Mouse (Mus musculus): ENCODE measurements around the gene Igsf21. TPM values are rescaled to one million over a fixed set of nuclear protein-coding genes. Genes with fewer than 3 reads are reported as not detected.

Gene Igsf21
- polyA plus RNA-seq, 1 experiment from 2014 or later: not detected

GRCm38 (mm10) chr4:140071047-140071446, 175.5 kb downstream of the Igsf21 start:
- 23% methylated on average over 17 of the region's 17 CpGs for WGBS (ENCODE audit: insufficient replicate concordance)
- no peak overlapping the region for H3K4me2 ChIP-seq (ENCODE audit: low read depth, low read length)
- H3K4me1 ChIP-seq (ENCODE audit: insufficient read depth): no peaks in the 10 kb centered on the region
- TF ChIP-seq EP300 (IDR thresholded peaks at IDR 0.05; ENCODE audit: low read depth): no peak
- TF ChIP-seq CTCF (IDR thresholded peaks at IDR 0.05; ENCODE audit: low read depth): no peak
- H3K4me3 ChIP-seq (ENCODE audit: low read depth, low read length): no peak overlapping the region
- peaks cover 4% of the 10 kb centered on the region; the same call in 1 of the 2 replicates for H3K9me3 ChIP-seq (ENCODE audit: low read length)
- H3K36me3 ChIP-seq (replicated peaks; ENCODE audit: insufficient read depth, low read length): no peaks in the 10 kb centered on the region
- no peak overlapping the region for H3K27ac ChIP-seq (ENCODE audit: low read depth)
- DNase-seq: no peak
- H3K9ac ChIP-seq (replicated peaks): no peak overlapping the region
- 0 out of 2 replicates have a peak, but pooled peaks cover 5% of the 10 kb centered on the region for H3K27me3 ChIP-seq (ENCODE audit: insufficient read depth, low read length)
- ATAC-seq: no peak

GRCm38 (mm10) chr4:140070331-140070652, 176.3 kb downstream of the Igsf21 start:
- no peak overlapping the region for H3K4me3 ChIP-seq (ENCODE audit: low read depth, low read length)
- ATAC-seq (no peak), DNase-seq (no peak)
- TF ChIP-seq EP300 (IDR thresholded peaks at IDR 0.05; ENCODE audit: low read depth): no peak
- no peak for TF ChIP-seq CTCF (IDR thresholded peaks at IDR 0.05; ENCODE audit: low read depth)
- H3K4me1 ChIP-seq (ENCODE audit: insufficient read depth): 0 out of 2 replicates have a peak, but pooled peaks cover 5% of the 10 kb centered on the region
- H3K27ac ChIP-seq (ENCODE audit: low read depth): no peak overlapping the region
- 0 out of 2 replicates have a peak, but pooled peaks cover 5% of the 10 kb centered on the region for H3K27me3 ChIP-seq (ENCODE audit: insufficient read depth, low read length)
- 43% methylated on average over 10 of the region's 10 CpGs for WGBS (ENCODE audit: insufficient replicate concordance)
- no peak overlapping the region for H3K9ac ChIP-seq (replicated peaks)
- H3K9me3 ChIP-seq (ENCODE audit: low read length): peaks cover 4% of the 10 kb centered on the region; the same call in 1 of the 2 replicates
- no peak overlapping the region for H3K4me2 ChIP-seq (ENCODE audit: low read depth, low read length)
- no peaks in the 10 kb centered on the region for H3K36me3 ChIP-seq (replicated peaks; ENCODE audit: insufficient read depth, low read length)

GRCm38 (mm10) chr4:140069563-140070330, 176.8 kb downstream of the Igsf21 start:
- no peaks in the 10 kb centered on the region for H3K36me3 ChIP-seq (replicated peaks; ENCODE audit: insufficient read depth, low read length)
- peaks cover 4% of the 10 kb centered on the region; the same call in 1 of the 2 replicates for H3K9me3 ChIP-seq (ENCODE audit: low read length)
- ATAC-seq: no peak
- no peak overlapping the region for H3K27ac ChIP-seq (ENCODE audit: low read depth)
- H3K4me1 ChIP-seq (ENCODE audit: insufficient read depth): 0 out of 2 replicates have a peak, but pooled peaks cover 5% of the 10 kb centered on the region
- 17% methylated on average over 13 of the region's 15 CpGs for WGBS (ENCODE audit: insufficient replicate concordance)
- H3K4me2 ChIP-seq (ENCODE audit: low read depth, low read length): no peak overlapping the region
- 0 out of 2 replicates have a peak, but pooled peaks cover 5% of the 10 kb centered on the region for H3K27me3 ChIP-seq (ENCODE audit: insufficient read depth, low read length)
- DNase-seq: no peak
- no peak overlapping the region for H3K9ac ChIP-seq (replicated peaks)
- H3K4me3 ChIP-seq (ENCODE audit: low read depth, low read length): no peak overlapping the region
- TF ChIP-seq EP300 (IDR thresholded peaks at IDR 0.05; ENCODE audit: low read depth): no peak
- TF ChIP-seq CTCF (IDR thresholded peaks at IDR 0.05; ENCODE audit: low read depth): no peak

- H3K27me3 ChIP-seq (ENCODE audit: insufficient read depth, low read length): 0 out of 2 replicates have a peak, but pooled peaks cover 5% of the 10 kb centered on the region
- no peak overlapping the region for H3K27ac ChIP-seq (ENCODE audit: low read depth)
- H3K4me1 ChIP-seq (ENCODE audit: insufficient read depth): 0 out of 2 replicates have a peak, but pooled peaks cover 5% of the 10 kb centered on the region
- H3K36me3 ChIP-seq (replicated peaks; ENCODE audit: insufficient read depth, low read length): no peaks in the 10 kb centered on the region
- DNase-seq: no peak
- ATAC-seq: no peak
- WGBS (ENCODE audit: insufficient replicate concordance): 89% methylated on average over 6 of the region's 6 CpGs
- no peak overlapping the region for H3K9ac ChIP-seq (replicated peaks)
- H3K4me2 ChIP-seq (ENCODE audit: low read depth, low read length): no peak overlapping the region
- peaks cover 4% of the 10 kb centered on the region; the same call in 1 of the 2 replicates for H3K9me3 ChIP-seq (ENCODE audit: low read length)
- TF ChIP-seq CTCF (IDR thresholded peaks at IDR 0.05; ENCODE audit: low read depth) (no peak; the same call in 1 of the 2 replicates), EP300 (IDR thresholded peaks at IDR 0.05; ENCODE audit: low read depth) (no peak)
- H3K4me3 ChIP-seq (ENCODE audit: low read depth, low read length): no peak overlapping the region
These were observed 178.1 kb downstream of the Igsf21 start for GRCm38 (mm10) chr4:140068468-140068867.

- 0 out of 2 replicates have a peak, but pooled peaks cover 3% of the 10 kb centered on the region for H3K27me3 ChIP-seq (ENCODE audit: insufficient read depth, low read length)
- no peak overlapping the region for H3K4me2 ChIP-seq (ENCODE audit: low read depth, low read length)
- H3K9ac ChIP-seq (replicated peaks): no peak overlapping the region
- no peak overlapping the region for H3K27ac ChIP-seq (ENCODE audit: low read depth)
- H3K9me3 ChIP-seq (ENCODE audit: low read length): peaks cover 4% of the 10 kb centered on the region; the same call in 1 of the 2 replicates
- ATAC-seq (peak; percentile 66), DNase-seq (peak; percentile 40)
- no peak for TF ChIP-seq CTCF (IDR thresholded peaks at IDR 0.05; ENCODE audit: low read depth)
- TF ChIP-seq EP300 (IDR thresholded peaks at IDR 0.05; ENCODE audit: low read depth): no peak
- 57% methylated on average over 12 of the region's 12 CpGs for WGBS (ENCODE audit: insufficient replicate concordance)
- H3K36me3 ChIP-seq (replicated peaks; ENCODE audit: insufficient read depth, low read length): no peaks in the 10 kb centered on the region
- no peak overlapping the region for H3K4me3 ChIP-seq (ENCODE audit: low read depth, low read length)
- H3K4me1 ChIP-seq (ENCODE audit: insufficient read depth): 0 out of 2 replicates have a peak, but pooled peaks cover 5% of the 10 kb centered on the region
These were observed 180.6 kb downstream of the Igsf21 start for GRCm38 (mm10) chr4:140066011-140066410.

- 0 out of 2 replicates have a peak, but pooled peaks cover 5% of the 10 kb centered on the region for H3K4me1 ChIP-seq (ENCODE audit: insufficient read depth)
These were observed 183.4 kb downstream of the Igsf21 start for GRCm38 (mm10) chr4:140063153-140063671.

More at GRCm38 (mm10) chr4:140063153-140063671, 183.4 kb downstream of the Igsf21 start:
- no peak for TF ChIP-seq EP300 (IDR thresholded peaks at IDR 0.05; ENCODE audit: low read depth)
- no peak for TF ChIP-seq CTCF (IDR thresholded peaks at IDR 0.05; ENCODE audit: low read depth)
- no peaks in the 10 kb centered on the region for H3K27me3 ChIP-seq (ENCODE audit: insufficient read depth, low read length)
- no peak for DNase-seq
- WGBS (ENCODE audit: insufficient replicate concordance): 83% methylated on average over 13 of the region's 13 CpGs
- no peak overlapping the region for H3K4me3 ChIP-seq (ENCODE audit: low read depth, low read length)
- H3K9ac ChIP-seq (replicated peaks): no peak overlapping the region
- no peak for ATAC-seq
- H3K9me3 ChIP-seq (ENCODE audit: low read length): peaks cover under 1% of the 10 kb centered on the region; the same call in 1 of the 2 replicates
- H3K36me3 ChIP-seq (replicated peaks; ENCODE audit: insufficient read depth, low read length): no peaks in the 10 kb centered on the region
- H3K4me2 ChIP-seq (ENCODE audit: low read depth, low read length): no peak overlapping the region
- no peak overlapping the region for H3K27ac ChIP-seq (ENCODE audit: low read depth)
